Mouse (Mus musculus): ENCODE data around the gene Tra2a. TPM values are rescaled to one million over a fixed set of nuclear protein-coding genes. Genes with fewer than 3 reads are reported as not detected.

The Tra2a gene
- polyA plus RNA-seq, 1 experiment, result 26.5 TPM

DNA sequence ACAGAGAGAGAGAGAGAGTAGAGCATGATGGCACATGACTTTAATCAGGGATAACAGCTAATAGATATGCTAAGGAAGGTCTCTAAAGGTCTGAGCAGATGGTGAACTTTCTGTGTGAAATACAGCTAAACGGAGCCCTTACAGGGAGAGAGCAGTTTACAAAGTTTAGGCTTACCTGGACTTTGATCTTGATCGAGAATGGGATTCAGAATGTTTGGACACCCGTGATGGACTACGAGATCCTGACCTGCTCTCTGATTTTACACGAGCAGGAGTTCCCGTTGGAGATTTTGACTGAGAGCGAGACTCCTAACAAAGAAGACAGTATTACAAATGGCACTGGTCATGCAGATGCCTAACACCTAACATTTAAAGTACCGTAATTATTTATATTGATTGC, 11.6 kb downstream of the Tra2a start:
- H3K4me3 ChIP-seq, result no peak overlapping the region
- H3K27me3 ChIP-seq (ENCODE audit: control insufficient read depth, insufficient read depth, insufficient read length), result no peaks in the 10 kb centered on the region
- H3K4me2 ChIP-seq (ENCODE audit: low read depth), result no peak overlapping the region
- no peak overlapping the region for H3ac ChIP-seq (ENCODE audit: control insufficient read depth, insufficient read length)
- H3K36me3 ChIP-seq (ENCODE audit: control insufficient read depth, insufficient read depth), result peaks cover 31% of the 10 kb centered on the region
- H3K79me2 ChIP-seq (ENCODE audit: control insufficient read depth, insufficient read depth), result peaks cover 53% of the 10 kb centered on the region
- TF ChIP-seq MYOG (IDR thresholded peaks at IDR 0.05; ENCODE audit: control insufficient read depth in 1 of 3, insufficient read depth in 1 of 3, insufficient read length in 2 of 3, low read depth in 2 of 3) (no peak), CEBPB (IDR thresholded peaks at IDR 0.05; ENCODE audit: insufficient read depth, poor library complexity, severe bottlenecking) (no peak)

GRCm38 (mm10) chr6:49251199-49251598, 12.6 kb downstream of the Tra2a start:
- no peak overlapping the region for H3ac ChIP-seq (ENCODE audit: control insufficient read depth, insufficient read length)
- no peak overlapping the region for H3K4me3 ChIP-seq
- peaks cover 43% of the 10 kb centered on the region for H3K79me2 ChIP-seq (ENCODE audit: control insufficient read depth, insufficient read depth)
- peaks cover 42% of the 10 kb centered on the region for H3K36me3 ChIP-seq (ENCODE audit: control insufficient read depth, insufficient read depth)
- no peak overlapping the region for H3K4me2 ChIP-seq (ENCODE audit: low read depth)
- H3K27me3 ChIP-seq (ENCODE audit: control insufficient read depth, insufficient read depth, insufficient read length), result no peaks in the 10 kb centered on the region
- no peak for TF ChIP-seq TCF3 (IDR thresholded peaks at IDR 0.05; ENCODE audit: insufficient read length, low read depth)
- TF ChIP-seq MAX (IDR thresholded peaks at IDR 0.05; ENCODE audit: low read depth), result no peak
- TF ChIP-seq CEBPB (IDR thresholded peaks at IDR 0.05; ENCODE audit: insufficient read depth, poor library complexity, severe bottlenecking), result no peak
- TF ChIP-seq USF1 (IDR thresholded peaks at IDR 0.05; ENCODE audit: low read depth), result no peak
- TF ChIP-seq POLR2A (IDR thresholded peaks at IDR 0.05; ENCODE audit: insufficient read length, low read depth), result no peak

- no peak overlapping the region for H3ac ChIP-seq (ENCODE audit: control insufficient read depth, insufficient read length)
- TF ChIP-seq USF1 (IDR thresholded peaks at IDR 0.05; ENCODE audit: low read depth), result no peak
- TF ChIP-seq E2F4 (IDR thresholded peaks at IDR 0.05; ENCODE audit: insufficient read depth), result no peak
- TF ChIP-seq POLR2A (IDR thresholded peaks at IDR 0.05; ENCODE audit: insufficient read length, low read depth), result no peak
- TF ChIP-seq POLR2AphosphoS2 (IDR thresholded peaks at IDR 0.05; ENCODE audit: insufficient read length, low read depth), result no peak
- TF ChIP-seq MYOD1 (IDR thresholded peaks at IDR 0.05; ENCODE audit: control insufficient read depth in 1 of 3, insufficient read length in 2 of 3, low read depth in 2 of 3), result no peak
- no peak for TF ChIP-seq TCF12 (IDR thresholded peaks at IDR 0.05; ENCODE audit: insufficient read depth, poor library complexity, severe bottlenecking)
- no peak for TF ChIP-seq SRF (IDR thresholded peaks at IDR 0.05; ENCODE audit: control insufficient read depth, insufficient read length, low read depth)
Observed at GRCm38 (mm10) chr6:49247246-49247645, 16.6 kb downstream of the Tra2a start.

GRCm38 (mm10) chr6:49242331-49242730, 21.5 kb downstream of the Tra2a start:
- TF ChIP-seq REST (IDR thresholded peaks at IDR 0.05; ENCODE audit: insufficient read depth, insufficient read length), result no peak
- no peak for TF ChIP-seq POLR2AphosphoS2 (IDR thresholded peaks at IDR 0.05; ENCODE audit: insufficient read length, low read depth)
- TF ChIP-seq CEBPB (IDR thresholded peaks at IDR 0.05; ENCODE audit: insufficient read depth, poor library complexity, severe bottlenecking), result no peak
- TF ChIP-seq MAX (IDR thresholded peaks at IDR 0.05; ENCODE audit: low read depth), result no peak
- TF ChIP-seq POLR2A (IDR thresholded peaks at IDR 0.05; ENCODE audit: insufficient read length, low read depth), result no peak
- TF ChIP-seq USF1 (IDR thresholded peaks at IDR 0.05; ENCODE audit: low read depth), result no peak
- no peak for TF ChIP-seq SRF (IDR thresholded peaks at IDR 0.05; ENCODE audit: control insufficient read depth, insufficient read length, low read depth)
- no peak for TF ChIP-seq TCF12 (IDR thresholded peaks at IDR 0.05; ENCODE audit: insufficient read depth, poor library complexity, severe bottlenecking)
- no peak for TF ChIP-seq MYOG (IDR thresholded peaks at IDR 0.05; ENCODE audit: control insufficient read depth in 1 of 3, insufficient read depth in 1 of 3, insufficient read length in 2 of 3, low read depth in 2 of 3)
- TF ChIP-seq TCF3 (IDR thresholded peaks at IDR 0.05; ENCODE audit: insufficient read length, low read depth), result no peak
- TF ChIP-seq MYOD1 (IDR thresholded peaks at IDR 0.05; ENCODE audit: control insufficient read depth in 1 of 3, insufficient read length in 2 of 3, low read depth in 2 of 3), result no peak
- no peak for TF ChIP-seq E2F4 (IDR thresholded peaks at IDR 0.05; ENCODE audit: insufficient read depth)
- Histone ChIP-seq H3K4me3 (no peak overlapping the region), H3ac (ENCODE audit: control insufficient read depth, insufficient read length) (no peak overlapping the region), H3K36me3 (ENCODE audit: control insufficient read depth, insufficient read depth) (peaks cover 40% of the 10 kb centered on the region), H3K79me2 (ENCODE audit: control insufficient read depth, insufficient read depth) (no peaks in the 10 kb centered on the region), H3K4me2 (ENCODE audit: low read depth) (no peak overlapping the region), H3K27me3 (ENCODE audit: control insufficient read depth, insufficient read depth, insufficient read length) (no peaks in the 10 kb centered on the region)

More at GRCm38 (mm10) chr6:49247246-49247645, 16.6 kb downstream of the Tra2a start:
- no peak overlapping the region for H3K4me2 ChIP-seq (ENCODE audit: low read depth)
- H3K4me3 ChIP-seq, result no peak overlapping the region
- no peaks in the 10 kb centered on the region for H3K27me3 ChIP-seq (ENCODE audit: control insufficient read depth, insufficient read depth, insufficient read length)
- peaks cover 4% of the 10 kb centered on the region for H3K79me2 ChIP-seq (ENCODE audit: control insufficient read depth, insufficient read depth)
- H3K36me3 ChIP-seq (ENCODE audit: control insufficient read depth, insufficient read depth), result peaks cover 71% of the 10 kb centered on the region

- Histone ChIP-seq H3ac (ENCODE audit: control insufficient read depth, insufficient read length) (no peak overlapping the region), H3K4me2 (ENCODE audit: low read depth) (no peak overlapping the region), H3K36me3 (ENCODE audit: control insufficient read depth, insufficient read depth) (peaks cover 33% of the 10 kb centered on the region), H3K27me3 (ENCODE audit: control insufficient read depth, insufficient read depth, insufficient read length) (no peaks in the 10 kb centered on the region), H3K4me3 (no peak overlapping the region), H3K79me2 (ENCODE audit: control insufficient read depth, insufficient read depth) (no peaks in the 10 kb centered on the region)
- TF ChIP-seq REST (IDR thresholded peaks at IDR 0.05; ENCODE audit: insufficient read depth, insufficient read length) (no peak), USF1 (IDR thresholded peaks at IDR 0.05; ENCODE audit: low read depth) (no peak), POLR2A (IDR thresholded peaks at IDR 0.05; ENCODE audit: insufficient read length, low read depth) (no peak), CEBPB (IDR thresholded peaks at IDR 0.05; ENCODE audit: insufficient read depth, poor library complexity, severe bottlenecking) (no peak), POLR2AphosphoS2 (IDR thresholded peaks at IDR 0.05; ENCODE audit: insufficient read length, low read depth) (peak; percentile 42)
Observed at GRCm38 (mm10) chr6:49241562-49241961, 22.3 kb downstream of the Tra2a start.
